Mouse (Mus musculus) cortical plate, adult 2 months (tissue): ENCODE measurements around the gene Mmp19.

Experiments used
- CTCF ChIP-seq: fragments of 200-500 bp; IDR thresholded peaks from 2 replicates; pipeline ENCODE4 v1.5.1; 2011; ENCODE audit warnings: mild to moderate bottlenecking, control low read depth, low read length; ENCODE audit not compliant: insufficient read depth; ENCODE audit errors: extremely low read depth
- POLR2A ChIP-seq: fragments of 200-500 bp; IDR thresholded peaks from 2 replicates; pipeline ENCODE4 v1.6.1; 2011; ENCODE audit warnings: mild to moderate bottlenecking, low read length, control low read depth; ENCODE audit not compliant: insufficient read depth; ENCODE audit errors: extremely low read depth

- TF ChIP-seq POLR2A (no peak), CTCF (no peak)
Observed at GRCm38 (mm10) chr10:128820217-128820616, 29.5 kb downstream of the Mmp19 start.
